Mouse (Mus musculus) MEL (cell line): ENCODE data around the gene Suclg2.

Source experiments
- CTCF ChIP-seq, 3 experiments: IDR thresholded peaks in 2 of 3; conservative IDR thresholded peaks in 1 of 3; 2 replicates each; pipeline ENCODE4 v1.5.1; 2011 to 2012; ENCODE audit warnings: low read length in 3 of 3, low read depth in 2 of 3, mild to moderate bottlenecking in 2 of 3, improper control_type of control experiment in 1 of 3, inconsistent platforms in 1 of 3, mixed read lengths in 1 of 3, moderate library complexity in 1 of 3; ENCODE audit not compliant: control insufficient read depth in 1 of 3, insufficient read depth in 1 of 3, poor library complexity in 1 of 3, severe bottlenecking in 1 of 3
- GATA1 ChIP-seq: IDR thresholded peaks from 2 replicates; pipeline ENCODE4 v1.6.1; 2011; ENCODE audit warnings: low read depth, low read length, improper control_type of control experiment
- POLR2A ChIP-seq, 2 experiments: IDR thresholded peaks; 2 replicates each; pipeline ENCODE4 v1.6.1; 2011 to 2012; ENCODE audit warnings: low read length in 2 of 2, mild to moderate bottlenecking in 2 of 2, control low read depth in 1 of 2, improper control_type of control experiment in 1 of 2, low read depth in 1 of 2, moderate library complexity in 1 of 2; ENCODE audit not compliant: control insufficient read depth in 1 of 2, insufficient read depth in 1 of 2, poor library complexity in 1 of 2
- USF1 ChIP-seq: IDR thresholded peaks from 2 replicates; pipeline ENCODE4 v1.6.1; 2014; ENCODE audit warnings: low read depth, mild to moderate bottlenecking, inconsistent platforms, low read length, improper control_type of control experiment, moderate library complexity

GRCm38 (mm10) chr6:95679718-95680117 lies 38.9 kb downstream of the Suclg2 start:
- no peak for TF ChIP-seq CTCF (IDR thresholded peaks at IDR 0.05 in 2 of 3, conservative IDR thresholded peaks at IDR 0.05 in 1 of 3; ENCODE audit: control insufficient read depth in 1 of 3, insufficient read depth in 1 of 3, low read depth in 2 of 3, low read length in 3 of 3, poor library complexity in 1 of 3, severe bottlenecking in 1 of 3)
- no peak for TF ChIP-seq USF1
- no peak for TF ChIP-seq GATA1
- no peak for TF ChIP-seq POLR2A (IDR thresholded peaks at IDR 0.05; ENCODE audit: control insufficient read depth in 1 of 2, insufficient read depth in 1 of 2, low read depth in 1 of 2, low read length in 2 of 2, poor library complexity in 1 of 2)
